Mouse (Mus musculus) liver, postnatal 0 days (tissue): ENCODE measurements at regions not wholly inside any gene's neighbourhood (a gene's known extent, or its start where the extent isn't known, plus 50 kb on each side); places are given as distances from the start of the nearest gene placed in this dataset.

Source experiments
- ATAC-seq: fragments of 200-750 bp; cut with Nextera tagmentation; 2 replicates; pipeline ENCODE4 v1.8.0; 2017; ENCODE audit warnings: mild to moderate bottlenecking, moderate library complexity
- DNase-seq: peaks from one replicate; pipeline ENCODE4 v3.0.0-alpha.2; 2016
- H3K27ac ChIP-seq: fragments of 300-500 bp; sonication (generic); 2 replicates; pipeline ENCODE4 v1.5.1; 2014; ENCODE audit warnings: antibody characterized with exemption, moderate library complexity, mild to moderate bottlenecking, low read depth
- H3K27me3 ChIP-seq: fragments of 300-500 bp; sonication (generic); 2 replicates; pipeline ENCODE4 v1.6.1; 2014; ENCODE audit warnings: low read length, control low read depth, mixed read lengths; ENCODE audit not compliant: insufficient read depth
- H3K36me3 ChIP-seq: fragments of 300-500 bp; sonication (generic); replicated peaks from 2 replicates; pipeline ENCODE4 v1.6.1; 2014; ENCODE audit warnings: mild to moderate bottlenecking, control low read depth, low read length, moderate library complexity, mixed read lengths; ENCODE audit not compliant: insufficient read depth
- H3K4me1 ChIP-seq: fragments of 300-500 bp; sonication (generic); 2 replicates; pipeline ENCODE4 v1.6.1; 2014; ENCODE audit warnings: antibody characterized with exemption, mild to moderate bottlenecking, control low read depth; ENCODE audit not compliant: insufficient read depth
- H3K4me2 ChIP-seq: fragments of 300-500 bp; sonication (generic); 2 replicates; pipeline ENCODE4 v1.6.1; 2014; ENCODE audit warnings: low read depth, mild to moderate bottlenecking, low read length, moderate library complexity, mixed read lengths
- H3K4me3 ChIP-seq: fragments of 300-500 bp; sonication (generic); 2 replicates; pipeline ENCODE4 v1.5.1; 2014; ENCODE audit warnings: low read depth, low read length
- H3K9ac ChIP-seq: fragments of 300-500 bp; sonication (generic); replicated peaks from 2 replicates; pipeline ENCODE4 v1.6.1; 2014; ENCODE audit warnings: mild to moderate bottlenecking, moderate library complexity
- H3K9me3 ChIP-seq: fragments of 300-500 bp; sonication (generic); 2 replicates; pipeline ENCODE4 v1.6.1; 2016; ENCODE audit warnings: mild to moderate bottlenecking, control low read depth, low read length, mixed read lengths
- CTCF ChIP-seq: sonication (generic); IDR thresholded peaks from 2 replicates; pipeline ENCODE4 v1.5.1; 2016; ENCODE audit warnings: antibody characterized with exemption, low read depth
- EP300 ChIP-seq: IDR thresholded peaks from 2 replicates; pipeline ENCODE4 v1.6.1; 2016; ENCODE audit warnings: antibody characterized with exemption, low read depth, mild to moderate bottlenecking
- WGBS: fragments of 180-500 bp; shearing (Covaris S2); extraction: QIAGEN DNeasy Blood & Tissue Kit; methylation state at CpG from one replicate; pipeline ENCODE4 v1.1.7; 2014; ENCODE audit not compliant: insufficient replicate concordance; 5-methylcytosine and 5-hydroxymethylcytosine counted together

- no peak for DNase-seq
- H3K4me2 ChIP-seq, result no peak overlapping the region
- no peak for ATAC-seq
- no peaks in the 10 kb centered on the region for H3K27me3 ChIP-seq
- H3K27ac ChIP-seq, result no peak overlapping the region
- H3K4me1 ChIP-seq, result no peaks in the 10 kb centered on the region
- H3K36me3 ChIP-seq, result no peaks in the 10 kb centered on the region
- TF ChIP-seq CTCF (no peak), EP300 (no peak)
- no peak overlapping the region for H3K4me3 ChIP-seq
- WGBS, result 76% methylated on average over 1 of the region's 1 CpGs
- no peak overlapping the region for H3K9ac ChIP-seq
- H3K9me3 ChIP-seq, result no peaks in the 10 kb centered on the region
Measured at GRCm38 (mm10) chr13:83444277-83444676, 59.6 kb upstream of the Mef2c start.

GRCm38 (mm10) chr13:83450820-83451219 is 53.0 kb upstream of the Mef2c start:
- H3K4me3 ChIP-seq, result no peak overlapping the region
- H3K4me2 ChIP-seq, result no peak overlapping the region
- no peak overlapping the region for H3K27ac ChIP-seq
- no peaks in the 10 kb centered on the region for H3K4me1 ChIP-seq
- H3K9me3 ChIP-seq, result no peaks in the 10 kb centered on the region
- H3K36me3 ChIP-seq, result no peaks in the 10 kb centered on the region
- DNase-seq (no peak), ATAC-seq (no peak)
- no peaks in the 10 kb centered on the region for H3K27me3 ChIP-seq
- no peak for TF ChIP-seq EP300
- no peak for TF ChIP-seq CTCF
- no peak overlapping the region for H3K9ac ChIP-seq

- Histone ChIP-seq H3K4me1 (no peaks in the 10 kb centered on the region), H3K4me3 (no peak overlapping the region), H3K27ac (no peak overlapping the region), H3K9ac (no peak overlapping the region), H3K27me3 (no peaks in the 10 kb centered on the region), H3K4me2 (no peak overlapping the region), H3K9me3 (no peaks in the 10 kb centered on the region), H3K36me3 (no peaks in the 10 kb centered on the region)
- ATAC-seq, result no peak
- no peak for DNase-seq
- TF ChIP-seq EP300 (no peak), CTCF (no peak)
- WGBS, result 50% methylated on average over 4 of the region's 4 CpGs
Measured at GRCm38 (mm10) chr13:83452987-83453386, 50.8 kb upstream of the Mef2c start.
